Mouse (Mus musculus): ENCODE measurements around the gene Usp29.
"Not testable (repeated sequence)": the region's sequence is repeated elsewhere in the genome, so short reads cannot be mapped to it uniquely, and the experiment has no call there.

The Usp29 gene

DNA sequence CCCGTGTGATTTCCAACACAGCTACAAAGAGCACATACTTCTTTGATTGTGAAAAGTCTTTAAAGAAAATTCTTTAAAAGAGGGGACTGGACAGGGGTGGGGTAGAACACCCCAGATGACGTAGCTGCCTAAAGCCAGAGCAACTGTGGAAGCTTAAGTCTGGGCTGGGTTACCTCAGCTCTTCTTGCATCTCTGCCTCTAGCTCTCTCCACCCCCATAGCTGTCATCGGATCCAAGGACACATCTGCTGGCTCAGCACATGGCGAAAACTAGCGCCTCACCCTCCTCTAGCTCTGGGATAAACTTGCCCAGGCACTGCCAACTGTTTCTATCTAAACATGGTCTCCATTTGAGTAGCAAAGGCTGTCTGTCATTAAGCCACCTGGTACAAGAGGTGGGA is 34.9 kb downstream of the Usp29 start:
- peak; percentile 57 for DNase-seq (ENCODE audit: low read depth, low spot score)

DNA sequence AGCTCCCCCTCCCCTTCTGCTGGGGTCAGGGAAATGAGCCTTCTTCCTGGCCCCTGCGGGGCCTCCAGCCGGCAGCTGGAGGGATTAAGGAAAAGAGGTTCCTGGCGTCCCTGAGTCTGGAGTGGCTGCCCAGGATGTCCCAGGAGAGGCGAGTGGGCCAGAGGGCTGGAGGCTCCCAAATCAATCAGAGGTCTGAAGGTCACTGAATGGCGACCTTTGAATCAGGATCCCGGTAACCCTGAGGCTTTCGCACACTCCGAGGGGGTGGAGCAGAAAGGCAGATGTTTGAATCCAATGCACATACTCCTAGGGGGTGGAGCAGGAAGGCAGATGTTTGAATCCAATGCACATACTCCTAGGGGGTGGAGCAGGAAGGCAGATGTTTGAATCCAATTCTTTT is 39.9 kb downstream of the Usp29 start:
- DNase-seq (ENCODE audit: low read depth, low spot score) = no peak

DNA sequence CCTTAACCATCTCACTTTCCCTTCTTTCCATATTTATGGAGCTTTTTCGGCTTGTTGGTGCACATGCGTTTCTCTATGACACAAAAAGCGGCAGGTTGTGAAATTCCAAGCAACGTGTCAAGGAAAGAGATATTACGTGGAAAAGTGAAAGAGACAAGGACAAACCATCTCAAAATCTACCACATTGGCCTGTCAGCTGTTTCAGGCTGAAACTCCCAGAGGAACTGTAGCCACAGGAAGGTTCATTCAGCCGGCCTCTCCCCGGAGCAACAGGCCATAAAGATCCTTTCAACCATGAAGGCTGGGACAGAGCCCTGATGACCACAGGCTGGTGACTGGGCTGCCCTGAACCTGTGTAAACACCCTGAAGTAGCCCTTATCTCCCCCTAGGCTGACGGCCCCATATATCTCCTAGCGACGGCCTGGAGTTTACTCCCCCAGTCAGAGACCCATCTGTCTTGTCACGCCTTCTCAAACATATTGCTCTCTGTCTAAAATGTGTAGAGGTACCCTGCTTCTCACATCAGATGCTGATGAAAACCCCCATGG is 43.6 kb downstream of the Usp29 start:
- not testable (repeated sequence) for DNase-seq (ENCODE audit: low read depth, low spot score)

DNA sequence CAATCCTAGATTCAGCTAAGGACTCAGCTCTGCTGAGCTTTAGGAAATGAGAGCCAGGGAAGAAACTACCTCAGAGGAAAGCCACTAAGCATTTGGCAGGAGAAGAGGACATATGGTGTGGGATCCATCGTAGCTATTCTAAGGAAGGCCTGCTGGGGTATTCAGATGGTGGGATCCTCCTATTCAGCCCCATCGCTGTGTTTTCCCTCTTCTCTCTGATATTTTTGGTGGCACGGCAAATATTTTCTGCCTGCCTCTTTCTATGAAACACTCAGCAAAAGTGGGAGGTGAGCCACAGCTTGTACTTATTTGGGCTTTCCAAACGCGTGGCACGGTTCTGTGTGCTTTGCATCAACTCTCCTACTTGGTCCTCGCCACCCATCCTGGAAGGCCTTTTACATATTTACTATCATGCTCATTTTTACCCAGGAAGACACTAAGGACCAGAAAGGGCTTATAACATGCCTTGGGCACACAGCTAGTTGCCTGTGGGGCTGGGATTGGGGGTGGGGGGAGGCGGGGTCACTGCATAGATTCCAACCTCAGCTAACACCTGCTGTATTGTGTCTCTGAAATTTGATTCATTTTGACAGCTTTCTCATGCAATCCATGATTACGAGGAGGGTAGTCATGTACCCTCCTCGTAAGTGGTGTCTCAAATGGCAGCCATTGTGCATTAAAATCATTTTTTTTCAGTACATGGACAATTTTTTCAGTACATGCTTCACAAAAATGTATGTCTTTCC is 46.1 kb downstream of the Usp29 start:
- DNase-seq (ENCODE audit: low read depth, low spot score) = peak; percentile 93

DNA sequence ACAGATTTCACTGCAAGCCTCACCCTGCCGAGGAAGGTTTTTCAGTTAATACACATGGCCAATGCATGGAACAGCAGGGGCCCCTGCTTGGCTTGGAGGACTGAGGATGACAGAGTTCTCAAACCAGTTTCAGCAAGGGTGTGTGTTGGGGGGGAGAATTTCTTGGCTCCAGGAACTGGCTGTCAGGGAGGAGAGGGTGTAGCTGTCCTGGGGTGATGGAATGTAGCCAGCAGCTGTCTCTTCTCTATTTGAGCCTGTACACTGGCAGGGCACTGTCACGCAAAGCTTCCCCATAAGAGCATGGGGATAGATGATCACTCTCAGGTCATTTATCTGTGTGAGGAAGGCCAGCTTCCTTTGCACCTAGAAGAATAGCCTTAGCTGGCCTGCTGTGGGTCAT is 46.7 kb downstream of the Usp29 start:
- peak; percentile 10 for DNase-seq (ENCODE audit: low read depth, low spot score)

GRCm38 (mm10) chr7:6777689-6778088 is 47.3 kb downstream of the Usp29 start:
- DNase-seq (ENCODE audit: low read depth, low spot score) = peak; percentile 18

- DNase-seq (ENCODE audit: low read depth, low spot score) = no peak
Observed at GRCm38 (mm10) chr7:6779172-6779571, 48.8 kb downstream of the Usp29 start.

DNA sequence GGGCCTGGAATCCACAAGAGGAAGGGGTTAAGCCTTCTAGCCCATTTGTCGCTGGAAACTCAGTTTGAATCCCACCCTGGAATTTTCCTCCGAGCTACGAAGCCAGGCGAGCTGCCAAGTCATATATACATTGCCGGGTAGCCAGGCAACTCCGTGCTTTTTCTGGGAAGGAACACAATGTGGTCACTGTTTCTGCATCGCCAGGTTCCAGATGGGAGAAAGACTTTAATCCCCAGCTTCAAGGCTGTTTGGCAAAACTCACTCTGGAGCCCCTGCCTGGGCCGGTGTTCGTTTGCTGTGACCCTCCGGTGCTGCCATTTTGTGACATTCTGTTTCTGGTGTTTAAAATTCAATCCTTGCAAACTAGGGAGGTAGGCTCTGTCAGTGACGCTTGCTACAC is 51.2 kb downstream of the Usp29 start:
- peak; percentile 16 for DNase-seq (ENCODE audit: low read depth, low spot score)

DNA sequence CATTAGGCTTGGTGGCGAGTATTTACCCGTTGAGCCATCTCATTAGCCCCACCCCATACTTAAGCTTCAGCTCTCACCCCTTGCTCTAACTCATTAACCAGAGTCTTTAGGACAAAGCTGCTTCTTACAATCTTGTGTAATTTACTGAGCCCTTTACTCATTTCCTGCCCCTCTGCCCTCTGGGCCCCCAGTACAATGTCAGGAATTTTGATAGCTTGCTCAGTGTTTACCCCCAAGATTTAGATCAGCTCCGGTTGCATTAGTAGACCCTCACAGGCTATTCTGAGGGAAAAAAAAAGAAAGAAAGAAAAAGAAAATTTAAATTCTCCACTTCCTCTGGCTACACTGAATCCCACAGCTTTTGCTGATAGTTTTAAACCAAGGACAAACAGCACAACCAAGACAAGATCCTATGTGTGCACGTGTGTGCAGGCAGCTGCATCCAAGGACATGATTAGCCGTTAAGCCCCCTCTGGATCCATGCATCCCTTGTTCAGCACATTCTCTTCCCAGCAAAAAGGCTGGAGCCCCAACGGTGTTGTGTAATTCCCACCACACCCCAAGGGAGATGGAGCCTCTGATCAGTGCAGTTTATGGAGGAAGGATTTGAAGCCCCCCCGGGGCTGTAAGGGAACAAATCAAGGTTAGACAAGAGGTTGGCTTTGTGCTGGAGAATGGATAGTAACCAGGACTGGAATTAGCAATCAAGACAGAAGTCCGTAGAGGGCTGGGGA is 54.1 kb downstream of the Usp29 start:
- DNase-seq (ENCODE audit: low read depth, low spot score) = no peak

DNA sequence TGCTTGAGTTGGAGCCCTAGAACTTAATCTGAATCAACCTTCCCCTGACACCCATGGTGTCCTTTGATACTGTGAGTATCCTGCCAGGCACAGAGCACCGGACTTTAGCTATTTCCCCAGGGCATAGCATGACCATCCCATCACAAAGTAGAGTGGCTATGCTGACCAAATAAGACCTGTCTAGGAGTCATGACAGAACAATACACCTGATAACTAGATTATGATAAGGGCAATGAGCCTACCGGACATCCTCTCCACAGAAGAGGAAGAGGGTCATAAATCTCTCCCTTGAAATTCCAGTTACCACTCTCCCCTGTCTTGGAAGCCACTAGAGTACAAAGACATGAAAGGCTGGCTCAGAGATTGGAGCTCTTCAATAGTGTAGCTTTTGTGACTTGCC is 56.6 kb downstream of the Usp29 start:
- DNase-seq (ENCODE audit: low read depth, low spot score) = no peak

DNA sequence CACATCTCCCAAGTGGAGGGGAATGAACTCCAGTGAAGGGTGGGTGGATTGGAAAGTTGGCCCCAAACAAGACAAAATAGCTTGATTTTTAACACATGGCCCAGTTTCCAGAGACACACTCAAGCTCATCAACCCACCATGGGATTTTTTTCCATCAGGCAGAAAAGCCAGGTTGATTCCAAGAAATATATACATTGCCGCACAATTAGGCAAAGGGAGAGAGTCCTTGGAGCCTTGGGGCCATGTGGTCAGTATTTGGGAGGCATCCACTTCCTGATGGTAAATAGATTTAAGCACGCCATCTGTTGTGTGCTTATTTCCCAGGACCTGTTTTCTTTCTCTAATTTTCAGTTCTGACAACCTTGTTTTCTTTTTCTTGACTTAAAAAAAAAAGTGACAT is 57.7 kb downstream of the Usp29 start:
- DNase-seq (ENCODE audit: low read depth, low spot score) = peak; percentile 24

DNA sequence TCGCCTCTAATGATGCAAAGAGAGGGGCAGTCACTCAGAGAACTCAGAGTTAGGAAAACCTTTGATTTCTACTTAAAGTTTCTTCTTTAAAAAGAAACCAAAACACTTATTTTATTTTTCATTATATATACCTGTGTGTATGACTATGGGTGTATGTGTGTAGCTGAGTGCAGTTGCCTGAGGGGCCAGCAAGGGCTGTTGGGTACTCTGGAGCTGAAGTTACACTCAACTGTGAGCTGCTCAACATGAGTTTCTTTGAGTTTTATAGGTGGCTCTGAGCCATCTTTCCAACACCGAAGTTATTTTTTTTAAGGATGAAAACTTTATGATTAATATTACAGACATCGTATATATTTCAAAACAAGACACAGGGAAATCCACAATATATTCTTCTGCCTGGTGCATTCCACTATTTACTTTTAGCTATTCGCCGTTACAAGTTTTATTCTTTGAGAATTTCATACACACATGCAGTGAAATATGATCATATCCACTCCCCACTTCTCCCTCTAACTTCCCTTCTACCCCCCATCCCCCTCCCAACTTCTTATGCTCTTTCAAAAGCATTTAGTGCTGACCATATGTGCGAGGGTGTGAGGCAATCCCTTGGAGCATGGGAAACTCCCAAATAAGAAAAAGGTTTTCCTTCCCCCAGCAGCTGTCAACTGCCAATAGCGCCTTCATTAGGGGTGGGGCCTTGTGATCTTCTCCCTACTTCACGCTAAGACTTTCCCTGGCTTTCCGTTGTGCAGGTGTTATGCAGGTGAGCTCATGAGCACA is 61.1 kb downstream of the Usp29 start:
- DNase-seq (ENCODE audit: low read depth, low spot score) = no peak

DNA sequence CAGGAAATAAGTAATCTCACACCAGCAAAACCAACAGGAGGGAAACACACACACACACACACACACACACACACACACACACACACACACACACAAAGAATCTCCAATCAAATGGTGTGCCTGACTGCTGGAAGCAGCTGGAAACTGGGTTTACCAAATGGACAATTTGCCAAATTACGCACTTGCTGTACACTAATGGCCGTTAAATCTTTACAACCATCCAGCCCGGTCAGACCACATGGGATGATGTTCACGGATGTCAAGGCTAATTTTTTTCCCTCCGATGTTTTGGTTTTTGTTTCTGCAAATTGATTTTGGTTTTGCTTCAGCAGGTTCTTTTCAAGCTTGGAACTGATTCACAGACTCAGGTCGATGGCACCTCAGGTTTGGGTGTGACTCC is 62.9 kb downstream of the Usp29 start:
- DNase-seq (ENCODE audit: low read depth, low spot score) = no peak

DNA sequence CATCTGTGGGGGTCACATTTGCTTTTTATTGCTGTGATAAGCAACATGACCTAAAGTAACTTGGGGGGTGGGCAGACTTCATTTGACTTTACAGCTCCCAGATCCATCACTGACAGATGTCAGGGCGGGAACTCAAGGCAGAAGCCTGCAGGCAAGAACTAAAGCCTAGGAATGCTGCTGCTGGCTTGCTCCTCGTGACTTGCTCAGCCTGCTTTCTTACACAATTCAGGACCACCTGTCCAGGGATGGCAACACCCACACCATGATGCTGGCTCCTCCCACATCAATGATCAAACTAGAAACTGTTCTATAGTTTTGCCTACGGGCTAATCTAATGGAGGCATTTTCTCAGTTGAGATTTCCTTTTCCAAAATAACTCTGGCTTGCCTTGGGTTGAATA is 63.4 kb downstream of the Usp29 start:
- DNase-seq (ENCODE audit: low read depth, low spot score) = no peak

DNA sequence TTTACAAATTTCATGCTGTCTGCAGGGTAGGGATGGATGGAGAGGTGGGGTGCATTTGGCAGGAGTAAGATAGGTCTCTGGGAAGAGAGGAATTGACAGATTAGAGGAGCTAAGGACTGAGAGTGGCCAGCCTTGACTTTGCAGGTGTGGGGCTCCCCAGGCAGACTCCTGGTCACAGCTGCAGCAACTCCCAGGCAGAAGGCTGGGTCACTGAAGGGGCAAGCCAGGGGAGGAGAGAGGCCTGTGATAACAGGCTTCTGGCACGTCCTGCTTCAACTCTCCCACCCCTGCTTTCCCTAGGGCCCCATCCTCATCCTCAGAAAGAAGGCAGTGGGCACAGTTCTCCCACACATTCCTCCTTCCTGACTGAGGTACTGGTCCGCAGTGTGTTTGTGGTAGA is 67.0 kb downstream of the Usp29 start:
- no peak for DNase-seq (ENCODE audit: low read depth, low spot score)

GRCm38 (mm10) chr7:6799105-6799805 is 68.9 kb downstream of the Usp29 start:
- no peak for DNase-seq (ENCODE audit: low read depth, low spot score)

- DNase-seq (ENCODE audit: low read depth, low spot score) = no peak
Observed at GRCm38 (mm10) chr7:6800586-6801441, 70.4 kb downstream of the Usp29 start.

GRCm38 (mm10) chr7:6801642-6802041 is 71.3 kb downstream of the Usp29 start:
- no peak for DNase-seq (ENCODE audit: low read depth, low spot score)

GRCm38 (mm10) chr7:6810556-6810955 is 80.2 kb downstream of the Usp29 start:
- peak; percentile 89 for DNase-seq (ENCODE audit: low read depth, low spot score)

DNA sequence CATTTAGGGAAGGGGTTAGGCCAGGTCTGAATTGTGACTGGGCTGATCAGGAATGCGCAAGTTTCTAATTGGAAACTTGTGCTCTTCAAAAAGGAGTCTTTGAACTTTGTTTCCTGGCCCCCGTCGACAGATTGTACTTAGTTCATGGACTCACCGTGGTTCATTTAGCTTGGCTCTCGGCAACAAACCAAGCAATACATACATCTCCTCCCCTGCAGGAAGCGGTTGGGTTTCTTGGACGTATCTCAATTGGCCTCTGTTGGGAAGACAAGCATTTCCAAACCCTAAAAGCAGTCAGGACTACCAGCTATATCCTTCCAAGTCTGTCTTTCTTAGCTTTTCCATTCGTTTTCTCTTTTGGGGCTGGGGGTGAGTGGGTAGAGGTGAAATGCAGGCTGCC is 84.6 kb downstream of the Usp29 start:
- no peak for DNase-seq (ENCODE audit: low read depth, low spot score)

Data from brain, adult 2 months (tissue).